Mouse (Mus musculus) cortical plate, adult 2 months (tissue): ENCODE measurements around the gene Abca2.

Source experiments
- CTCF ChIP-seq: fragments of 200-500 bp; IDR thresholded peaks from 2 replicates; pipeline ENCODE4 v1.5.1; 2011; ENCODE audit warnings: mild to moderate bottlenecking, control low read depth, low read length; ENCODE audit not compliant: insufficient read depth; ENCODE audit errors: extremely low read depth
- POLR2A ChIP-seq: fragments of 200-500 bp; IDR thresholded peaks from 2 replicates; pipeline ENCODE4 v1.6.1; 2011; ENCODE audit warnings: mild to moderate bottlenecking, low read length, control low read depth; ENCODE audit not compliant: insufficient read depth; ENCODE audit errors: extremely low read depth

DNA sequence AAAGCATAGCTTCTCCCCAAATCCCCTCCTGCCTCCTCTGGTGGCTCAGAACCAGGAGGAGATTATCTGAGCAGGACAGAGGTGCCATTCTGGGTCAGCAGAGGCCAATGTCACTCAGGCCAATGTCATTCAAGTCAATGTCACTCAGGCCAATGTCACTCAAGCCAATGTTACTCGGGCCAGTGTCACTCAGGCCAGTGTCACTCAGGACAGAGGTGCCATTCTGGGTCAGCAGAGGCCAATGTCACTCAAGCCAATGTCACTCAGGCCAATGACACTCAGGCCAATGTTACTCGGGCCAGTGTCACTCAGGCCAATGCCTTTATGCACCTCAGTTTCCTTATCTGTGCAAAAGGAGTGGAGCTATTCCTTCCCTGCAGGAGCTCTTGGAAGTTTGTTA, 44.0 kb downstream of the Abca2 start:
- TF ChIP-seq POLR2A (no peak), CTCF (no peak)
